ENCODE assay signal across 8 mouse cellular contexts in the genomic region with DNA sequence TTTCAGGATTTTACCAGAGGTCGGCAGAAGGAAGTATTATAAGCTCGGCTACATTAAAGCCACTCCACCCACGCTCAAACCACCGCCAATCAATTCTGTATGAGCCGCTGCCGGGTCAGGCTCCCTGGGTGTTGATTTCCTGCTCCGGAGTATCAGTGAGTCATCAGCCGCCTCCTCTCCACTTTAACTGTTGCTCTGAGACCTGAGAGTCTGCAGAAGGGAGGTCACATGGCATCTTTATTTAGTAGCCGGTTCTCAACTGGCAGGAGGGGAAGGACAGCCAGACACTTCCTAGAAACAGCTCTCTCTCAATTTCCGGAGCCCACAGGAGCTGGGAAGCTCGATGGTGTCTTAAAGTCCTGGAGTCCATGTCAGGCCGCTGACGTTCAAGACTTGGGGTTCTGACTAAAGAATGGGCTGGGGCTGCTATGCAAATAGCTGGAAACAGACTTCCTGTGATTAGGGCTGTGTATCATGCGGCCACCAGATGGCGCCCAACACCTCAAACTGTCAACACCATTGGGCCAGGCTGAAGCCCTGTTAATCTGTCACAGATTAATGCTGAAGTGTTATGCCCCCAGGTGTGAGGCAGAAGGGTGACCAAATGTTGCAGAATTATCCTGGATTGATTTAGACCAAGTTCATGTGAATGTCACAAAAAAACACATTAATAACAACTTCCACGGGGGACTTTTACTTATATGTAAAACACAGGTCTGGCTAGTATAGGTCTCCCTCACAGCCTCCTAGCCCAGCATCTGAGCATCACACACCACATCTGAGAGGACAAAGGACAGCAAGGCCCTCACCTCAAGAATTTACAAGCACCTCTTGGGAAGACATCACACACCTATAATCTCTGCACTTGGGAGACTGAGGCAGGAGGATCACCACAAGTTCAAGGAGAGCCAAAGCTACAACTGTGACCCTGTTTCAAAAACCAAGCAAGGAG.
DNase-seq lines count a peak whose midpoint lies in the region; ATAC-seq and TF ChIP-seq lines count a peak whose summit lies in the region.

No protein-coding gene starts in this region.

- peak; percentile 72 for ATAC-seq in erythroid progenitor cell, adult 5-6 weeks (replicated peaks; ENCODE audit: low FRiP score, poor library complexity, severe bottlenecking)
- ATAC-seq in heart, embryonic 12.5 days (ENCODE audit: insufficient number of reproducible peaks, low FRiP score): peak; percentile 79
- peak; percentile 86 for ATAC-seq in kidney, postnatal 0 days (replicated peaks; ENCODE audit: low FRiP score, low read depth)
- peak; percentile 68 for ATAC-seq in liver, embryonic 11.5 days (replicated peaks; ENCODE audit: low FRiP score)
- peak; percentile 68 for ATAC-seq in stomach, embryonic 14.5 days (ENCODE audit: insufficient number of reproducible peaks, insufficient read depth, low FRiP score, low read depth)

- H3K4me1 ChIP-seq in heart, embryonic 12.5 days (replicated peaks): peaks cover 26% of the 10 kb centered on the region
- H3K4me1 ChIP-seq in kidney, postnatal 0 days (replicated peaks; ENCODE audit: insufficient read depth, low read length): peaks cover 4% of the 10 kb centered on the region; the same call in 1 of the 2 replicates
- H3K4me1 ChIP-seq in liver, embryonic 11.5 days (replicated peaks; ENCODE audit: control insufficient read depth, insufficient read depth, low read length): 0 out of 2 replicates have a peak, but pooled peaks cover 2% of the 10 kb centered on the region
- peaks cover 14% of the 10 kb centered on the region for H3K4me1 ChIP-seq in stomach, embryonic 14.5 days (ENCODE audit: control insufficient read depth, insufficient read depth, low read length)

- no peak for TF ChIP-seq POLR2A in brain, embryonic 14.5 days (IDR thresholded peaks at IDR 0.05; ENCODE audit: borderline replicate concordance, extremely low read depth, insufficient read depth, insufficient read length, poor library complexity, severe bottlenecking)

- peak; percentile 92 for DNase-seq in CD4-positive helper T cell, adult 2 months (ENCODE audit: low read depth, low spot score)
- peak; percentile 93 for DNase-seq in brain, embryonic 14.5 days (ENCODE audit: low read depth)
- DNase-seq in kidney, postnatal 0 days (ENCODE audit: low spot score): peak; percentile 92
- peak; percentile 79 for DNase-seq in liver, embryonic 11.5 days (ENCODE audit: low spot score)
- DNase-seq in naive thymus-derived CD4-positive, alpha-beta T cell, adult 2 months (ENCODE audit: low read depth): peak; percentile 95

- H3K4me3 ChIP-seq in heart, embryonic 12.5 days: peak overlapping the region; percentile 20
- 0 out of 2 replicates have a peak overlapping the region, but pooled peaks have one; percentile 14 for H3K4me3 ChIP-seq in kidney, postnatal 0 days (replicated peaks; ENCODE audit: low read depth, low read length)
- peak overlapping the region; percentile 22; the same call in 1 of the 2 replicates for H3K4me3 ChIP-seq in liver, embryonic 11.5 days (ENCODE audit: low read depth, low read length)
- peak overlapping the region; percentile 2; the same call in 1 of the 2 replicates for H3K4me3 ChIP-seq in stomach, embryonic 14.5 days (ENCODE audit: low read depth, low read length)

- H3K27ac ChIP-seq in heart, embryonic 12.5 days (ENCODE audit: poor library complexity, severe bottlenecking): peak overlapping the region; percentile 82
- peak overlapping the region; percentile 70 for H3K27ac ChIP-seq in kidney, postnatal 0 days
- H3K27ac ChIP-seq in liver, embryonic 11.5 days (ENCODE audit: low read depth, low read length): no peak overlapping the region
- peak overlapping the region; percentile 66 for H3K27ac ChIP-seq in stomach, embryonic 14.5 days (ENCODE audit: low read length)

- H3K9ac ChIP-seq in heart, embryonic 12.5 days: no peak overlapping the region
- peak overlapping the region; percentile 42; the same call in 1 of the 2 replicates for H3K9ac ChIP-seq in kidney, postnatal 0 days (ENCODE audit: low read depth, low read length)
- 0 out of 2 replicates have a peak overlapping the region, but pooled peaks have one; percentile 5 for H3K9ac ChIP-seq in liver, embryonic 11.5 days (ENCODE audit: low read depth, low read length)
- no peak overlapping the region for H3K9ac ChIP-seq in stomach, embryonic 14.5 days (replicated peaks; ENCODE audit: low read depth, low read length)

- 2% methylated on average over 16 of the region's 16 CpGs for WGBS in heart, embryonic 12.5 days
- 3% methylated on average over 16 of the region's 16 CpGs for WGBS in kidney, postnatal 0 days
- 6% methylated on average over 16 of the region's 16 CpGs for WGBS in liver, embryonic 11.5 days
- WGBS in stomach, embryonic 14.5 days: 9% methylated on average over 16 of the region's 16 CpGs

- no peaks in the 10 kb centered on the region for H3K9me3 ChIP-seq in heart, embryonic 12.5 days (replicated peaks)
- H3K9me3 ChIP-seq in kidney, postnatal 0 days (replicated peaks; ENCODE audit: low read length): no peaks in the 10 kb centered on the region
- H3K9me3 ChIP-seq in liver, embryonic 11.5 days (ENCODE audit: control insufficient read depth, low read length): no peaks in the 10 kb centered on the region
- H3K9me3 ChIP-seq in stomach, embryonic 14.5 days (ENCODE audit: control insufficient read depth, low read depth, low read length): no peaks in the 10 kb centered on the region

- no peaks in the 10 kb centered on the region for H3K27me3 ChIP-seq in heart, embryonic 12.5 days (replicated peaks)
- no peaks in the 10 kb centered on the region for H3K27me3 ChIP-seq in kidney, postnatal 0 days (ENCODE audit: insufficient read depth, low read length)
- H3K27me3 ChIP-seq in liver, embryonic 11.5 days (replicated peaks; ENCODE audit: control insufficient read depth, insufficient read depth, low read length): no peaks in the 10 kb centered on the region
- H3K27me3 ChIP-seq in stomach, embryonic 14.5 days (ENCODE audit: control insufficient read depth, insufficient read depth, low read length): no peaks in the 10 kb centered on the region

- no peaks in the 10 kb centered on the region for H3K36me3 ChIP-seq in heart, embryonic 12.5 days
- no peaks in the 10 kb centered on the region for H3K36me3 ChIP-seq in kidney, postnatal 0 days (ENCODE audit: insufficient read depth, low read length)
- no peaks in the 10 kb centered on the region for H3K36me3 ChIP-seq in liver, embryonic 11.5 days (ENCODE audit: control insufficient read depth, insufficient read depth, low read length)
- H3K36me3 ChIP-seq in stomach, embryonic 14.5 days (ENCODE audit: control insufficient read depth, insufficient read depth, low read length): no peaks in the 10 kb centered on the region

- peak overlapping the region; percentile 57 for H3K4me2 ChIP-seq in heart, embryonic 12.5 days
- peak overlapping the region; percentile 56 for H3K4me2 ChIP-seq in kidney, postnatal 0 days (ENCODE audit: low read length)
- H3K4me2 ChIP-seq in liver, embryonic 11.5 days: peak overlapping the region; percentile 65
- H3K4me2 ChIP-seq in stomach, embryonic 14.5 days (replicated peaks; ENCODE audit: low read depth, low read length): peak overlapping the region; percentile 24

- TF ChIP-seq CTCF in brain, embryonic 14.5 days (IDR thresholded peaks at IDR 0.05; ENCODE audit: borderline replicate concordance, extremely low read depth, insufficient read depth, insufficient read length): peak; percentile 95
- peak; percentile 95 for TF ChIP-seq CTCF in kidney, postnatal 0 days (IDR thresholded peaks at IDR 0.05; ENCODE audit: low read depth)

Comparison
In these comparisons a context has a peak if more than half of its experiments do, and no peak if none do; other contexts are left out.
1. H3K9ac ChIP-seq: peak in kidney, postnatal 0 days (single experiment) and liver, embryonic 11.5 days (single experiment); none in heart, embryonic 12.5 days (single experiment) and stomach, embryonic 14.5 days (single experiment).
2. Peak in every context shown above with its lines, with median percentiles within 50 percentile points of each other: DNase-seq, ATAC-seq, H3K4me2 ChIP-seq and H3K4me3 ChIP-seq.